Mouse (Mus musculus): ENCODE data around the gene Hoxc5. TPM values are rescaled to one million over a fixed set of nuclear protein-coding genes. Genes with fewer than 3 reads are reported as not detected.

Gene Hoxc5
- polyA plus RNA-seq, 1 experiment from 2014 or later: not detected

DNA sequence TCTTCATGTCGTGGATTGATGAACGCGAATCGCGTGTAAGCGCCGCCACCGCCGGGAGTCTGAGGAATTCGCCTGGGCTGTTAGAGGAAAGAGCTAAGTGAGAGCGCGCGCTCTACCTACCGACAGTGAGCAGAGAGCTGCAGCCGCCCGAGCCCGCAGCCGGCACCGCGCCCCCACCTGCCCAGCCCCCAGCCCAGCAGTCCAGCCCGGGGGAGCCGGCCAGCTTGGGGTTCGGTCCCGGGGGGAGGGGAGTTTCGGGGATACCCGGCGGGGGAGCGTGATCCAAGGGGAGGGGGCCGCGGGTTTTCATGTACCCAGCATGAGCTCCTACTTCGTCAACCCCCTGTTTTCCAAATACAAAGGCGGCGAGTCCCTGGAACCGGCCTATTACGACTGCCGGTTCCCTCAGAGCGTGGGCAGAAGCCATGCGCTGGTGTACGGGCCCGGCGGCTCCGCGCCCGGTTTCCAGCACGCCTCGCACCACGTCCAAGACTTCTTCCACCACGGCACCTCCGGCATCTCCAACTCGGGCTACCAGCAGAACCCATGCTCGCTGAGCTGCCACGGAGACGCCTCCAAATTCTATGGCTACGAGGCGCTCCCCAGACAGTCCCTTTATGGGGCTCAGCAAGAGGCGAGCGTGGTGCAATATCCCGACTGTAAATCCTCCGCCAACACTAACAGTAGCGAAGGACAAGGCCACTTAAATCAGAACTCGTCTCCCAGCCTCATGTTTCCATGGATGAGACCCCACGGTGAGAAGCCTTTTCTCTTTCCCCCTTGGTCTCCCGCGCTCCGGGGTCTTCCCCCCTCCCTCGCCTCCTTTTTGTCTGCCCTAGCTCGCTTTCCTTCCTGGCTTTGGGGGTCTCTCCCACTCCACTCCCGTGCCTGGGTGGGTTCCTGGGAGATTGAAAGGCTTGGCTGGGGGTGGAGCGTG is 23.5 kb downstream of the Hoxc5 start, which contains the start of gene Hoxc8:
Gene Hoxc8 (plus strand): TSS at position 147 of the 937 bp plus-strand sequence.
- H3K4me2 ChIP-seq (ENCODE audit: low read depth, low read length): no peak within 1 kb of the TSS
- ATAC-seq: no peak
- no peaks in the 10 kb centered on the region for H3K9me3 ChIP-seq (ENCODE audit: low read length)
- no peak within 1 kb of the TSS for H3K27ac ChIP-seq (ENCODE audit: low read depth)
- H3K4me3 ChIP-seq (ENCODE audit: low read depth, low read length): no peak within 1 kb of the TSS
- TF ChIP-seq EP300 (IDR thresholded peaks at IDR 0.05; ENCODE audit: low read depth) (no peak), CTCF (IDR thresholded peaks at IDR 0.05; ENCODE audit: low read depth) (no peak)
- no peaks in the 10 kb centered on the region for H3K36me3 ChIP-seq (replicated peaks; ENCODE audit: insufficient read depth, low read length)
- H3K27me3 ChIP-seq (ENCODE audit: insufficient read depth, low read length): peaks cover 98% of the 10 kb centered on the region
- no peak for DNase-seq
- no peaks in the 10 kb centered on the region for H3K4me1 ChIP-seq (ENCODE audit: insufficient read depth)
- H3K9ac ChIP-seq (replicated peaks): no peak within 1 kb of the TSS
- 3% methylated on average over 66 of the region's 69 CpGs for WGBS (ENCODE audit: insufficient replicate concordance)

DNA sequence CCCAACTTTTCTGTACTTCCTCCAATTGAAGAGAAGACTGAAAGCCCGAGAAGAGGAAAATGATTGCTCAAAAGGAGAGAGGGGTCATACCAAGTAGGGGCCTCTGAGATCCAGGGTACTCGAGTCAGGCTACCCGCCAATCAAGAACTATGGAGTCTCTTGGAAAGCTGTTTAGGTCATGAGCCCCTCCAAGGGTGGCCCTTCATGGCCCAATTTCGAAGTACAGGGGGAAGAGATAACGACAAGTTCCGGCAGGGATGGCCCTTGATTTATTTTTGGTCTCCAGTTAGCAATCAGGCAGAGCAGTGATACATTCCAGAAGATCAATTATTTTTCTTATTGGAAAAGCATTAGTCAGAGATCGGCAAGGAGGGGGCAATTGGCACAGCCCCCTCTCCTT is 24.5 kb downstream of the Hoxc5 start:
- no peak for DNase-seq
- H3K27ac ChIP-seq (ENCODE audit: low read depth): no peak overlapping the region
- no peaks in the 10 kb centered on the region for H3K9me3 ChIP-seq (ENCODE audit: low read length)
- H3K4me2 ChIP-seq (ENCODE audit: low read depth, low read length): no peak overlapping the region
- no peaks in the 10 kb centered on the region for H3K4me1 ChIP-seq (ENCODE audit: insufficient read depth)
- no peaks in the 10 kb centered on the region for H3K36me3 ChIP-seq (replicated peaks; ENCODE audit: insufficient read depth, low read length)
- no peak for ATAC-seq
- WGBS (ENCODE audit: insufficient replicate concordance): 2% methylated on average over 7 of the region's 7 CpGs
- H3K27me3 ChIP-seq (ENCODE audit: insufficient read depth, low read length): peaks cover 97% of the 10 kb centered on the region
- no peak overlapping the region for H3K9ac ChIP-seq (replicated peaks)
- H3K4me3 ChIP-seq (ENCODE audit: low read depth, low read length): no peak overlapping the region
- TF ChIP-seq EP300 (IDR thresholded peaks at IDR 0.05; ENCODE audit: low read depth) (no peak), CTCF (IDR thresholded peaks at IDR 0.05; ENCODE audit: low read depth) (no peak)

DNA sequence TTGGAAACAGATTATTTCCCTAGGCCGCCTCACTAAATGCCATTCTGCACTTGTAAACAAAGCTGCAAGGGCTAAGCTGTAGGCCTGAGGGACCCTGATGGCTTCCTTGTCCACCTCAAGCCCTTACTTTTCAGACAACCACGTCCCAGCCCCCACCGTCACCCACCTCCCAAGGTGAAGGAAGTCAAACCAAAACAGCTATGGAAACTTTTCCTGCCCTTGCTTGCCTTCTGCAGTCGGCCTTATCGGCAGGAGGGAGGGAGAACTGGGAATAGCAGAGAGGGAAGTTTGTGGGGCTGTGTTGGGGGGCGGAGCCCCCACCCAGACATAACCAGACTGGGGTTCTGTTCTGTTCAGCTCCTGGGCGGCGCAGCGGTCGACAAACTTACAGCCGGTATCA is 25.0 kb downstream of the Hoxc5 start:
- Histone ChIP-seq H3K4me2 (ENCODE audit: low read depth, low read length) (no peak overlapping the region), H3K27me3 (ENCODE audit: insufficient read depth, low read length) (peaks cover 97% of the 10 kb centered on the region), H3K9ac (replicated peaks) (no peak overlapping the region)

DNA sequence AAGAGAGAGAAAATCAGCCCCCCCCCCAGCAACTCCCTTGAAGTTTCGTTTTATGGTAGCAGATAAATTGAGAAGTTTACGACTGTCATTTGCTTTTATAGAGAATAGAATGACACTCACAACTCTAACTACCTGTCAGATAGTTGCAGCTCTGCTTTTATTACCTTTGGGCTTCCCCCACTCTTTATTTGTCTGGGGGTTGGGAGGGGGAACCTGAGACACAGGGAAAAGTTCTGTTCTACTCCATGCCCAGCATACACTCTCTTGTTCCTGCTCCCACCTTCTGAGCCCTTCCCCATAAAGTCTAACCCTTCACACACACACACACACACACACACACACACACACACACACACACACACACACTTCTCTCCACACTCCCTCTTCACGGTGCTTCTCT is 25.6 kb downstream of the Hoxc5 start:
- no peaks in the 10 kb centered on the region for H3K9me3 ChIP-seq (ENCODE audit: low read length)
- no peak overlapping the region for H3K9ac ChIP-seq (replicated peaks)
- no peak for ATAC-seq
- no peak for DNase-seq
- peaks cover 97% of the 10 kb centered on the region for H3K27me3 ChIP-seq (ENCODE audit: insufficient read depth, low read length)
- WGBS (ENCODE audit: insufficient replicate concordance): 2% methylated on average over 3 of the region's 3 CpGs
- no peak overlapping the region for H3K4me3 ChIP-seq (ENCODE audit: low read depth, low read length)
- H3K4me1 ChIP-seq (ENCODE audit: insufficient read depth): no peaks in the 10 kb centered on the region
- H3K27ac ChIP-seq (ENCODE audit: low read depth): no peak overlapping the region
- TF ChIP-seq EP300 (IDR thresholded peaks at IDR 0.05; ENCODE audit: low read depth) (no peak), CTCF (IDR thresholded peaks at IDR 0.05; ENCODE audit: low read depth) (no peak)
- H3K4me2 ChIP-seq (ENCODE audit: low read depth, low read length): no peak overlapping the region
- H3K36me3 ChIP-seq (replicated peaks; ENCODE audit: insufficient read depth, low read length): no peaks in the 10 kb centered on the region

More for the DNA sequence above, 25.0 kb downstream of the Hoxc5 start:
- Histone ChIP-seq H3K4me1 (ENCODE audit: insufficient read depth) (no peaks in the 10 kb centered on the region), H3K9me3 (ENCODE audit: low read length) (no peaks in the 10 kb centered on the region), H3K4me3 (ENCODE audit: low read depth, low read length) (no peak overlapping the region), H3K27ac (ENCODE audit: low read depth) (no peak overlapping the region), H3K36me3 (replicated peaks; ENCODE audit: insufficient read depth, low read length) (no peaks in the 10 kb centered on the region)
- WGBS (ENCODE audit: insufficient replicate concordance): 3% methylated on average over 11 of the region's 11 CpGs
- TF ChIP-seq CTCF (IDR thresholded peaks at IDR 0.05; ENCODE audit: low read depth) (no peak), EP300 (IDR thresholded peaks at IDR 0.05; ENCODE audit: low read depth) (no peak)
- DNase-seq (no peak), ATAC-seq (no peak)

DNA sequence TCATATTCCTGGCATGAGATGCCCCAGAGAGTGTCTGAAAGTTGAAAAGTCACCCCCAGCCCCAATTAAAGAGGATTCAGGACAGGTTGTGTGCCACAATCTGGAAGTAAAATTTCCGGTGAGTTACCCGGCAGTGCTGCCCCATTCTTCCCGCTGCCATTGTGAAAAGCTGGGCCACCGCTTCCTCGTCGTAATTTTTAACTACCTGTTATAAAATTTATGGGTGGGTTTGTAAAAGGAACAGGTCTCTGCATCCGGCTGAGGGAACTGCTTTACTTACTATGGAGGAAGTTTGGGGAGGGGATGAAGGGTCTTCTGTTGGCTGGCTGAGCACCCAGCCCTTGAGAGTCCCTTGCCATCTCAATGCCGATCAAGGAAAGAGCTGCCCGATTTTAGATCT is 29.3 kb downstream of the Hoxc5 start:
- DNase-seq (no peak), ATAC-seq (no peak)
- no peaks in the 10 kb centered on the region for H3K36me3 ChIP-seq (replicated peaks; ENCODE audit: insufficient read depth, low read length)
- TF ChIP-seq EP300 (IDR thresholded peaks at IDR 0.05; ENCODE audit: low read depth): no peak
- TF ChIP-seq CTCF (IDR thresholded peaks at IDR 0.05; ENCODE audit: low read depth): no peak
- no peak overlapping the region for H3K4me3 ChIP-seq (ENCODE audit: low read depth, low read length)
- H3K9ac ChIP-seq (replicated peaks): no peak overlapping the region
- no peak overlapping the region for H3K4me2 ChIP-seq (ENCODE audit: low read depth, low read length)
- H3K27me3 ChIP-seq (ENCODE audit: insufficient read depth, low read length): peaks cover 97% of the 10 kb centered on the region
- H3K4me1 ChIP-seq (ENCODE audit: insufficient read depth): peaks cover 4% of the 10 kb centered on the region; the same call in 1 of the 2 replicates
- no peak overlapping the region for H3K27ac ChIP-seq (ENCODE audit: low read depth)
- 5% methylated on average over 9 of the region's 9 CpGs for WGBS (ENCODE audit: insufficient replicate concordance)
- H3K9me3 ChIP-seq (ENCODE audit: low read length): no peaks in the 10 kb centered on the region

DNA sequence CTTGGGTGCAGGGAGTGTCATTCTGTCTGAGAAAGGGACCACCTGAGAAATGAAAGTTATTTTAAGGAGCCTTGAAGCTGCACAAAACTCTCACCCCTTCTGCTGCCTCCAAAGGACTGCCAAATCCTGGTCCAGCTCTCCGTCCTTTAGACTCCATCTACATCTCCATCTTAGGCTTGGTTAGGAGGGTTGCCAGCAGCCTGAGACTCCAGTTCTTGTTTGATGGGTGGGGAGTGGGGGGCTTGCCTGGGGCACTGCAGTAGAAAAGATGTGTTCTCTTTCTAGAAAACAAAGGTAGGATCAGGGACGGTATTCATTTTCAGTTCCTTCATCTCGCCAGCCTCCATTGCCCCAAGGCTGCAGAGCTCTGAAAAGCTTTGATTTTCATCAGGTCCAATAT is 30.2 kb downstream of the Hoxc5 start:
- Histone ChIP-seq H3K36me3 (replicated peaks; ENCODE audit: insufficient read depth, low read length) (no peaks in the 10 kb centered on the region), H3K27ac (ENCODE audit: low read depth) (no peak overlapping the region), H3K4me2 (ENCODE audit: low read depth, low read length) (no peak overlapping the region), H3K9ac (replicated peaks) (no peak overlapping the region), H3K4me1 (ENCODE audit: insufficient read depth) (peaks cover 4% of the 10 kb centered on the region; the same call in 1 of the 2 replicates), H3K9me3 (ENCODE audit: low read length) (no peaks in the 10 kb centered on the region), H3K4me3 (ENCODE audit: low read depth, low read length) (no peak overlapping the region), H3K27me3 (ENCODE audit: insufficient read depth, low read length) (peaks cover 97% of the 10 kb centered on the region)
- no peak for DNase-seq
- WGBS (ENCODE audit: insufficient replicate concordance): 7% methylated on average over 3 of the region's 3 CpGs
- ATAC-seq: no peak
- TF ChIP-seq CTCF (IDR thresholded peaks at IDR 0.05; ENCODE audit: low read depth): no peak
- TF ChIP-seq EP300 (IDR thresholded peaks at IDR 0.05; ENCODE audit: low read depth): no peak

Measured in liver, postnatal 0 days (tissue).